Mouse (Mus musculus) ZHBTc4 (cell line): ENCODE data around the gene Mmp7.

ENCODE experiments used
- DNase-seq: peaks from one replicate; pipeline ENCODE4 v3.0.0-alpha.2; 2011; ENCODE audit warnings: low read depth, low spot score

The Mmp7 gene

GRCm38 (mm10) chr9:7744156-7744555, 52.3 kb downstream of the Mmp7 start:
- no peak for DNase-seq

- no peak for DNase-seq
Observed at GRCm38 (mm10) chr9:7748881-7749280, 57.0 kb downstream of the Mmp7 start.
